Mouse (Mus musculus) heart, postnatal 10 days (tissue): Measurements from ENCODE around the gene Clec14a. TPM values are rescaled to one million over a fixed set of nuclear protein-coding genes. Genes with fewer than 3 reads are reported as not detected.
"Not testable (repeated sequence)": the region's sequence is repeated elsewhere in the genome, so short reads cannot be mapped to it uniquely, and the experiment has no call there.

Experiments
- DNase-seq, 2 experiments: peaks; one replicate each; pipeline ENCODE4 v3.0.0; 2021
- intact Hi-C: fragments of 180-260 bp; cut with DNase I; formaldehyde crosslinking; loops from one replicate; pipeline ENCODE4 v1.15.1; 2025
- total RNA-seq, 2 experiments: library from RNA; stranded (reverse); gene quantifications; 2 replicates each; pipeline ENCODE4 v1.2.3; 2021

Clec14a gene
- 10 to 100 TPM; 34.4 to 34.6 TPM for total RNA-seq

DNA sequence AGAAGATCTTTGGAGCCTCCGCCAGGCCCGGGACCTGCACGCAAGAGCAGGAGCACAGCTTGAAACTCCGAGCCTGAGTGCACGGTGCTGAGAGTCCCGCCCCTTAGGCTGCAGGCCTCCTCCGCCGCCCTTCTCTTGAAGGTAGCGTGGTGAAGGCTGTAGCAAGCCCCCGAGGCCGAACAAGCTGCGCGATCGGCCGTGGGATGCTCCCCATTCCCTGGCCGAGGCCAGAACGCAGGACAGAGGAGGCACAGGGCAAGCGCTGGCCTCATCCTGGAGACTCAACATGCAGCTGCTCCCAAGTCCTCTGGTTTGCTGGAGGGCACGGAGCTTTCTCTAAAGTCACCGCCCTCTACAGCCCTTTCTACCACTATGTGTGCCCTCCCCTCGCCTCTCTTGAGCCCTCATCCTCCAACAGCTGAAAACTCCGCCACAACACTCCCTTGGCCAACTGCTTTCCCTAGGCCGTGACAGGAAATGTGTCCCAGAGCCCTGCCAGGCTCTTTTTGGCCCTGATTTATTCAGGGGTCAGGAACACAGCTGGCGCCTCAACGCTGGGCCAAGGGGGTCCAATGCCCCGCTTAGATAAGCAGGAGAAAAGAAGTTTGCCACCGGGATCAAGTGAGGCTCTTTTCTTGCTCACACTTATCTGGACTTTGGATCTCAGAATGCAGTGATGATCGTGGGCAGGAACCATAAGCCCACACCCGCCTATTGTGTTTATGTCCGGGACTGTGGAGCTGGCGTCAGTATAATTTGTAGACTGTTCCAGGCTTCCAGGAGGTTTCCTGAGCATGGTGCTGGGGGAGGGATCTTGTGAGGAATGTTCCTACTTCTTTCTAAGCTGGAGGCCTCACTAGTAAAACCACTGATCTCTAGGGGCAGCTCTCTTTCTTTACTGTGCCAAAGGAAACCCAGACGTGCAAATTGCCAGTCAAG is at the start of gene Clec14a:
Clec14a (minus strand) TSS at position 728 of the 939 bp plus-strand sequence.
- DNase-seq, result peak; percentile 60 to 61
- intact Hi-C loops, result loop anchor here (1.0 to 5.0 kb wide), 5 partner anchors 54 to 368 kb away; no protein-coding TSS in a partner anchor

DNA sequence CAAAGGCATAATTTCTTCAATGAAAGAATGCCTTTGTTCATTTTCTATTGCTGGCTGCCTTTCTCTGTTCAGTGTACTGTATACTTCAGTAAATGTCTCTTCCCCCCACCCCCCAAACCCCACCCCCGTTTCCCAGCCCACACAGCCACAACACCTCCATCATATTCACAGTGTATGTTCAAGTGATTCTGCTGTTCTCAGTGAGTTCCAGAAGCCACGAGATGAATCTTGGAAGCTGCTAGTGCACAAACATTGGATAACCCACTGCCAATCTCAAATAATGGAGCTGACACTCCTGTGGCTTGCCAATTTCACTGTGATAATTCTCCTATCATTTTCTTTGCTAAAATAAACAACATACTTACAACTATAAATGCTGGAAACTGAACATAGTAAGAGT is 38.7 kb upstream of the Clec14a start:
- intact Hi-C loops, result no loop called here
- no peak for DNase-seq

DNA sequence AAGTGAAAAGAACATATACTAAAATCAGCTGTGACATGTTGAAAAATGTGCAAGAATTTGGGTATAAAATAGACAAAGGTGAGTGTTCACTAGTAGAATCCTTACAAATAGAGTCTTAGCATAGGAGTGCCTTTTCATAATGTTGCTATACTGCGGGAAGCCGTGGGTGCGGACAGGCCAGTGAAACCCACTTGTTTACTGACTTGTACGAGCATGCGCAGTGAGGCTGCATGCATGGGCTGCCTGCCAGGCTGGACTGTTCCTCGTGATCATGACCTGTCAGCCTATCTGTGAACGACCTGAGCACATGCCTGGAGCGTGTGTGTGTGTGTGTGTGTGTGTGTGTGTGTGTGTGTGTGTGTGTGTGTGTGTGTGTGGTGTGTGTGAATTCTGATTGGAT is 37.3 kb upstream of the Clec14a start:
- DNase-seq, result peak; percentile 23 to 42
- intact Hi-C loops, result not testable (repeated sequence)

DNA sequence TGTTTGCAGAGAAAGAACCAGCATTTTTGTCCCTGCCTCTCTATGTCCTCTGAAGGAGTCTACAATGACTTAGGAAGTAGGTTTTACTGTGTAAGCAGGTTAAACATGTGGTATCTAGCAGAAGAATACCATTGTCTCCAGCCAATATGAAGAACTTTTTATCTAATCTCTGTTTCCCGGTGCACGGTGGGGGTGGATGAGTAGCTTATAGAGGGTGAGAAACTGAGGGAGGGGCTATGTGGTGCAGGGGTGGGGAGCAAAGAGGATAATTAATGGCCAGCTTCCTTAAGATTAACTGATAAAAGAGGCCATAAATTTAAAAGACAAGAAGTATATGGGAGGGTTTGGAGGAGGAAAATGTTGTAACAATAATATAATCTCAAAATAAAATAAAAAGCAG is 36.5 kb upstream of the Clec14a start:
- no peak for DNase-seq
- intact Hi-C loops, result no loop called here

DNA sequence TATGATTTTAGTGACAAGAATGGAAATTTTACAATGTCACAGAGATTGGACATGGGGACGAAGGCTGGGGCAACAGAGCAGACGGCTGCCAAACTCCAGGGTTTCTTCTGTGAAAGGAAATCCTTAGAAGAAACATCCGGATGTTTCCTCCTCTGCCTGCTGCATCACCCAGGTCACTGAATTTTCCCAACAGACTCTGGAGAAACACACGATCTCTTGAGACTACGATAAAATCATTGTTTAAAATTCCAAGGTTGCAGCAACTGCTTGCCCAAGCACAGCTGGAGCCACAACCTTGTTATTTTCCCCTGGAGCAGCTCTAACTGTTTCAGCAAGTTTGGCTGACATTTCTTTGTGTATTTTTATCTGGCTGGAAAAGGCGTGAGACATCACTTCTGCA is 27.9 kb upstream of the Clec14a start:
- intact Hi-C loops, result no loop called here
- peak; percentile 4 to 5 for DNase-seq

DNA sequence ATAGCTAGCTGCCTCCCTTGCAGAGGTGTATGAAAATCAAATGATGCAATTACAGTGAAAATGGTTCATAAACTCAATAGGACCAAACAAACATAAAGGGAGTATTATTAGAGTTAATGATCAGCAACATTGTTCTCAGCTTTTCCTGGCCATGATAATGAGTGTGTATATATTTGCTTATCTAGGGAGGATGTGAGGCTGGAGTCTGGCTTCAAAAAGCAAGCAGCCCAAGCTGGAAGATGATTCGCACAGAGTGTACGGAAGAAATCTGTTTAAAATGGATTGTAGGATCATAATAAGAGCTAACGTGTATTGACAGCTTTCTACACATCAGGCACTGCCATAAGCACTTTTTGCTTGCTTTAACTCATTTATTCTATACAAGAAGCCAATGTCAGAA is 16.8 kb upstream of the Clec14a start:
- intact Hi-C loops, result no loop called here
- DNase-seq, result no peak

DNA sequence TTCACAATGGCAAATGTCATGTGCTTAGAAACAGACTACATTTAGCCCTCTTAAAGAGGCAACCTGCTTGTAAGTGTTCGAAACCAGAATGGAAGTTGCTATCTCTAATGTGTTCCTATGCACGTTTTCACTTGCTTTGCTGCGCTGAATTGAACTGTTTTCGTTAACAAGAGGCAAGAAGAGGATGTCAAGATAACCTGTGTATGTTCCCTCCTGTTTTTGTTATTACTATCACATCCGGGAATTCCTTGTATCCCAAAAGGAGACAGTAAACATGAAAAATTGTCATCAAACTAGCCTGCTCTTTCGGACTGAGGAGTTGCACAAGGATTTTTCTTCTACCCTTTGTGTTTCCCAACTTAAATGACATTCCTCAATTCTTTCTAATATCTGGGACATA is 1.4 kb upstream of the Clec14a start:
- intact Hi-C loops, result no loop called here

DNA sequence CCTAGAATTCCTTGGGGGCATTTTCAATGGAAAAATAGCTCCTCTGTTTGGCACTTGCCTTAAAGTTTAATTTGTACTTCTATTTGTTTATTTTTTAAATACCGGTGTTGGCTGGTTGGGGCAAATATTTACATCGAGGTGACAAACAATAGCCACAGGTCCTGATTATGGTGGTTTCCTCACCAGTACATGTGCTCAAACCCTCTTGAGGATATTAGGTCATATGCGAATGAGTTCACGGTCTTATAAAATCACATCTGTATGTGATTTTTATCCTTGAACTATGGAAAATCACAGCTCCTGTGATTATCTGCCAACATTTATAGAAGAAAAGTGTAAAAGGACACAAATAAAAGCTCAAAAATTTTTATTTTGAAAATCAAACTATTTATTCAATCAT is 415 bp upstream of the Clec14a start:
- intact Hi-C loops, result loop anchor here (2.0 to 5.0 kb wide), 4 partner anchors 55 to 368 kb away; no protein-coding TSS in a partner anchor
- no peak for DNase-seq

More for the DNA sequence above, 1.4 kb upstream of the Clec14a start:
- no peak for DNase-seq

DNA sequence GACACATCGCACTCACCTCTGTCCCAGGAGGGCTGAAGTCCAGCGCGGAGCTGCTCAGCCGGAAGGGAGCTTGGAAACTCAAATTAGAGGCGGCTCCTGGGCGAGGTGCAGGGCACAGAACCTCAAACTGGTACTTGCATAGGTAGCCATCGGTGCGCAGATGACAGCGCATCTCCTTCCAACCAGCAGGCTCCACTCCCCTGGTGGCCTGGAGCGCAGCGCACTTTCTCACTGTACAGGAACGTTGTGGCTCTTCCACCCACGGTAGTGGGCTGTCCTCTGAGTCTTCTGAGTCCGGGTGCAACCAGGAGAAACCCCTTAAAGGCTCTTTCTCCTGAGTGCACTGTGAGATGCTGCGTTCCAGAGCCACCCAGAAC is 916 bp downstream of the Clec14a start:
- DNase-seq, result peak in 1 of 2 experiments; percentile 23
- intact Hi-C loops, result loop anchor here (1.0 to 5.0 kb wide), 5 partner anchors 53 to 369 kb away; no protein-coding TSS in a partner anchor

DNA sequence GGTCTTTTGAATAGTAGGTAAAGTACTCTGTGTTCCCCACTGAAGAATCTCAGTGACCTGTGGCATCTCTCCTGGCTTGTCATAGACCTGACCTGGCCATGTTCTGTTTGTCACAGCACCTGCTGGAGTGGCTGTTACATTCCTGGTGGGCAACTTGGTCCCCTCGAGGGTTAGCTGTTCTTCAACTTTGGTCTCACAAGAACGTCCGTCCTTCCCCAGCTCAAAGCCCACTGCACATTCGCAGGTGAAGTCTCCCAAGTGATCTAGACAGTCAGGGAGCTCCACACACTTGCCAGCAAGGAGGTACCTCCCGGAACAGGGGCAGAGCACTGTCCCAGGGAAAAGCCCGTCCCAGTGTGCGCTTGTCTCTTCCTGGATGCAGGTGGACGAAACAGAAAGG is 1.3 kb downstream of the Clec14a start:
- intact Hi-C loops, result loop anchor here (1.0 to 5.0 kb wide), 5 partner anchors 53 to 370 kb away; no protein-coding TSS in a partner anchor
- DNase-seq, result peak in 1 of 2 experiments; percentile 15

DNA sequence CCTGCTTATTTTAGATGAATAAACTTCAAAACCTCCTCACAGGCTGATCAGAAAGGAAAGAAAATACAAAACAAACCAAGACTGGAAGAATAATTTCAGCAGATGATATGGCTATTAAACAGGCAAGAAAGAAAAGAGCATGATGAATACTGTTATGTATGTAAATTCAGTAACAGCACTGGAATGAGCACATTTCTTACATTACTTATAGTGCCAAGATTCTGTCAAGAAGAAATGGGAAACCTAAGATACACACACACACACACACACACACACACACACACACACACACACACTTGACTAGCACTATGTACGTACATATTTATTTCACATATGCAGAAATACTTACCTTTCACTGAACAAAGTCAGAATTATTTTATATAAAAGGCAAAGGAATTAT is 17.2 kb downstream of the Clec14a start:
- DNase-seq, result no peak
- intact Hi-C loops, result no loop called here

DNA sequence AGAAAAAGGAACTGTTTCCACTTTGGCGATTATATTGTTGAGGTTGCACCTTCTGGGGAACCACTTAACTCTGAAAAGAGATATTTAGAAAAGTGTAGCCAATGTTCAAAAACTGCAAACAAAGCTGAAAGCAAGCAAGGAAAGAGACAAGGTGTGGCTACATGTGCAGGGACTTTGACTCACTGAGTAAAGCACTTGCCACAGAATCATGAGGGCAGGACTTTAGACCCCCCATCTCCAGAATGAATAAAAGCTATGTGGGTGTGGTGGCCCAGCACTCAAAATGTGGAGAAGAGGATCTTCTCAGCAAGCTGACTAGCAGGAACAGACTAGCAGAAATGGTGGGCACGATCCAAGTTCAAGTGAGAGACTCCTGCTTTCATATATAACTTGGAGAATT is 36.6 kb downstream of the Clec14a start:
- intact Hi-C loops, result no loop called here
- DNase-seq, result no peak

DNA sequence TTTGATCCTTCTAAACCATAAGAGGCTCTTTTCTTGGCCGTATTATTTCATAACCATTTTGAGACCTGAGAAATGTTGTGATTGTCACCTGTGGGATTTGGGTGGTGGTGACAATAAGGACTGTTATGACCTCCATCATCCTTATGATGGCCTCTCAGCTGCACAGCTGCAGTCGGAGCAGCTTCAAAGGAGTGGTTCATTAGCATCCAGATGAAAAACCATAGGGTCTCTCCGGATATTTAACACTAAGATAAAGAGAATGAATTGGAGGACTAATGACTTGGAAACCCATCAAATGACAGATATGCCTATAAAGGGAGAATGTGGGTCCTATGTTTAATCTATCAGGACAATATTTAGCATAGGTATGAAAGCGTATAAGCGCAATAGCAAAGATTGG is 43.4 kb downstream of the Clec14a start:
- intact Hi-C loops, result no loop called here
- DNase-seq, result no peak

DNA sequence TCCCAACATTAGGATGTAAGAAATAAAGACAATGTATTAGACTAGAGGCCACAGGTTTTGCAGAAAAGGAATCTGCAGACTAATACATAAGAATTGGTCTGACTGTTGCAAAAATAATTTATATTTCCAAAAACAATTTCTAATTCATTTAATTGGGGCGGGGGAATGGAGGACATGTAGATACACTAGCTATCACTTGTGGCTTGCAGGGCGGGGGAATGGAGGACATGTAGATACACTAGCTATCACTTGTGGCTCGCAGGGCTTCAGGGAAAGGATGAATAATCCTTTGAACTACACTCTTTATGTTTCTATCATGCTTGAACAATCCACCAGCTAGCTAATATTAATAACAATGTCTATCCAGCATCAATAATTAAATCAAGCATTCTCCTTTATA is 50.0 kb downstream of the Clec14a start:
- no peak for DNase-seq
- intact Hi-C loops, result no loop called here

DNA sequence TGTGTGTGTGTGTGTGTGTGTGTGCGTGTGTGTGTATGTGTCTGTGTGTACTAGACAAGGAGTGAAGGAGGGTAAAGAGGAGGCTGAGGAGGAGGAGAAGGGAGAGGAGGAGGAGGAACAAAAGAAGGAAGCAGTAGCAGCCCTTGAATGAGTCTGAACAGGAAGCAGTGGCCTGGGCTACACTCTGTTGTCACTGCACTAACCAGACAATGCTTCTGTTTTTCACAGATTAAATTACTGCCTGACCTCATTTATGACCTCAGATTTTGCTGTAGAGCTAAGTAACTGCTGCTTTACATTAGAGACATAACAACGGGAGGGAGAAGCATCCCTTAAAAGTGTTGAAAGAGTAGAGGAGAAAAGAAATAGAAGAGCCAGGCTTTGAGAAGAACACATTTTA is 52.9 kb downstream of the Clec14a start:
- intact Hi-C loops, result no loop called here
- DNase-seq, result no peak

Other genes with a start within 250 kb of the Clec14a start
- under 1 TPM in 1 of 2 experiments, not detected in 1; 0.17 TPM for gene Sstr1, start 57.5 kb downstream of the Clec14a start, total RNA-seq